Mouse (Mus musculus) effector memory CD4-positive, alpha-beta T cell, adult 7 months (primary cell): Measurements from ENCODE around the gene U2af1l4. TPM values are rescaled to one million over a fixed set of nuclear protein-coding genes. Genes with fewer than 3 reads are reported as not detected.

ENCODE experiments used
- polyA plus RNA-seq: library from polyadenylated mRNA; unstranded; fragments of 100-300 nt; shearing (Covaris generic); gene quantifications from one replicate; pipeline ENCODE4 v1.2.1, GENCODE M21; 2017

Gene U2af1l4
- polyA plus RNA-seq = 90.7 TPM

DNA sequence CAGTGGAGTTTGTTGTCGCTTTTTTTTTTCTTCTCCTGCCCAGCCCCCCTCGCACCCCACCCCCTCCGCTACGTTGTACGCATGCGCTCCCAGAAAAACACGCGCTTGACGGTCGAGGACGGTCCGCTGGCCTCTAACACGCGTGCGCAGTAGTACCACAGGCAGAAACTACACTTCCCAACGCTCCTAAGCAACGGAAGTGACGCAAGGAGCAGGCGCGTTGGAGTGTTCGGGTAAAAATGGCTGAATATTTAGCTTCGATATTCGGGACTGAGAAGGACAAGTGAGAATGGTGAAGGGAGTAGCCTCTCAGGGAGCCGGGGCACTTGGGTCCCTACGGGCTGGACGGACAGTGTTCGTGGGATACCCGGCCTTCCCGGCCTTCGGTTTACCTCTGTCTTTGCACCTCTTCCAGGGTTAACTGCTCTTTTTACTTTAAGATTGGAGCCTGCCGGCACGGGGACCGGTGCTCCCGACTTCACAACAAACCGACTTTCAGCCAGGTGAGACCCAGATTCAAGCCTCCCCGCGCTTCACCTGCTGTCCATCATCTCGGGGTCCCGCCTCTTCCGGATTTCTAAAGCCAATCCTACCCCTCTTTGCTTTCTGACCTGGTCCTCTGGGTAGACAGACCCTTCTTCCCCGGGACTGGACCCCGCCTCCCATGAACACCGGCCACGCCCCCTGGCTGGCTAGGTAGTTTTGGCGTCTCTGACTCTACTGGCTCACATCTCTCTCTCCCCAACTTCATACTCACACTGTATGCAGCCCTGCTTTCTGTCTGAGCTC, at the start of gene U2af1l4, which contains the start of the genes Gm49396 and Psenen:
U2af1l4 (plus strand) TSS at position 185 of the 789 bp plus-strand sequence.
Gm49396 (plus strand) TSS at position 228 of the 789 bp plus-strand sequence.
Psenen (minus strand) TSS at position 511 of the 789 bp plus-strand sequence.

DNA sequence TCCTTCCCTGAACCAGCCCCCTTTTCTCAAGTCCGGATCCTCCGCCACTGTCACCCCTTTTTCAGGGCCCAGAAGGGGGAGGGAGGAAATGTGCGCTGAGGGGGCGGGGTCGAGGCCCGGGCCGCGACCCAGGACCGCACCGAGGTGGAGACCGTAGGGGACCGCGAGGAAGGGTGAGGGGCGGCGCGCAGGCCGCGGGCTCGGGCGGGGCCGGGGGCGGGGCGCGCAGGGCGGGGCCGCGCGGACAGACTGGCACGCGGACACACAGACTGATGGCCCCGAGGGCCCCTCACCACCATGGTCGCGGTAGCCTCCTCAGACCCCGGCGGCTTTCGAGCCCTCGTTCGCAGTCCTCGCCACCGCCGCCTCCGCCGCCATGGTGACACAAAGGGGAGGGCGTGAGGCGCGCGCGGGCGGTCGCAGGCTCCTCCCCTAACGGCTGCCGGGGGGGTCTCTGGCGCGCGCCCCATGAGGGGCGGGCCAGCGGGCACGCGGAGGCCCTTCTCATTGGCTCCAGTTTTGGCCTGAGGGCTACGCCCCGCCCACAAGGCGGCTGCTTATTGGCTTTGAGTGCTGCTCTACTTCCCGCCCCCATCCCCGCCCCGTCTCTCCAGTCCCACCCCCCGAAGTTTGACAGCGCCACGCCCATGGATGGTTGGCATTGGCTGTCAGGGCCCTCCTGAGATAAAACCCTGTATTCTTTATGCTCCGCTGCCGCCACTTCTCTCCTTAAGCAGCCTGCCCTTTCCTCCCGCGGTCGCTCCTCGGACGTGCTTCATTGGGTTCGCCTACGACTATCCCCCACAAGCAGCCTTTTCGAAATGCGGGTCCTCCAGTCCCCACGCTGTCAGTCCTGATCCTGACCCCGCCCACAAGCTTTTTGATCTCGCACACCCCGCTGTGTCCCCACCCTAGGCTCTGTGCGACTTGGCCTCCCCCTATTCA, 28.2 kb upstream of the U2af1l4 start, which contains the start of gene Arhgap33:
Arhgap33 (minus strand) TSS at position 428 of the 945 bp plus-strand sequence.

DNA sequence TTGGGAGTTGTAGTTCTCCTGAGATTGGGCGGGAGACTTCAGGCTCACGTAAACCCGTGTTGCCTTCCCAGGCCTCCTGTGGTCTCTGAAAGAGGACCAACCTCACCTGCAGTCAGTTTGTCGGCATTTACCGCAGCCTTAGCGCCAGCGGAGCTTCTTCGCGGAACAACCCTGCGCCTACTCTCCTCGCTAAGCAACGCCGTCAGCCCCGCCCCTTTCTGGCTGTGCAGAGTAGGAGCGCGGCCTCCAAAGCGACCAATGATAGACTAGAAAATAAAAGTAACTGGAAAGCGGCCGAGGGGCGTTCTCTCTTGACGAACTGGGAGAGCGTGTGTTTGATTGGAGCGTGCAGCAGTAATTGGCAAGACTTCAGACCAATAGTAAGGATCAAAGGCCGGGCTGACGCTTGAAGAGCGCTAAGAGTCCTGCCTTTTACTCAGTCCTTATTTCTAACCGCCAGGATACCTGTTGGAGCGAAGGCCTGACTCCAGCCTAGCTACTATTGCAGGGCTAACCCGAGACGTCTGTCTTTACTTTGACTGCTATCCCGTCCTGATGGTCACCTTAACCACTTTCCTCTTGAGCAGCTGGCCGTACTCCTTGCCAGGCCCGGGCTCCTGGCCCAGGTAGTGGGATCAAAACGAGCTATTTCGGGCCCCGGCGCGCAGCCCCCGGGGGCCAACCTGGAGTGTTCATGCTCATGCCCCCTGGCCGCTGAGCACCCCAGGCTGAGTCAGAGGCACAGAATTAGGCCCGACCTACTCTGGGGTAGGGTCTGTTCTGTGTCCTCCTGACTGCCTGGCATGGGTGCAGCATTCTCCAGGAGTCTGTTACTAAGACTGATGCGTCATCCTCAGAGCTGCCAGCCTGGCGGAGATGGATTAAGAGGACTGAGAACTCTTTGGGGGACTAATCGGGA, 10.7 kb upstream of the U2af1l4 start, which contains the start of the genes Hspb6 and Proser3:
Hspb6 (plus strand) TSS at position 77 of the 919 bp plus-strand sequence.
Proser3 (minus strand) TSS at position 198 of the 919 bp plus-strand sequence.

DNA sequence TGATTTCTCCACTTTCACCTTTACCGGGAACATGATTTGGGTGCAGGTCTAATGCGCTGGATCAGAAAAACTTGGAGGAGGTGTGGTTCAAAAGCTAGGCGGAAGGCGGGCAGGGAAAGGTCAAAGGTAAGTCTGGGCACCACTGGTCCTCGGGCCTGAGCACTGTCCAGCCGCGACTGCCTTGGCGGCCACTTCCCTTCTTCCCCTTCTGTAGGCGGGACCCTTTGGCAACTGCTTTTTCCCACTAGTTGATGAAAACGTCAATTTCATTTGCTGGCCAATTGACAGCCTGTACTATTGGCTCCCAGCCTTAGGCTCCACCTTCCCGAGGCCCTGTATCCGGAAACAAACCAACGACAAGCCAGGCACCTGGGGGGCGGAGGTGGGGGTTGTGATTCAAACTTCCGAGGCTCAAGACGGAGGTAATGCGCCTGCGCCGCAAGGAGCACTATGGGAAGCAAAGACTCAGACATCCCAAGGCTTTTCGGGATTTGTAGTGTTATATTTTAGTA, 3.6 kb upstream of the U2af1l4 start, which contains the start of gene Lin37:
Lin37 (minus strand) TSS at position 396 of the 512 bp plus-strand sequence.

DNA sequence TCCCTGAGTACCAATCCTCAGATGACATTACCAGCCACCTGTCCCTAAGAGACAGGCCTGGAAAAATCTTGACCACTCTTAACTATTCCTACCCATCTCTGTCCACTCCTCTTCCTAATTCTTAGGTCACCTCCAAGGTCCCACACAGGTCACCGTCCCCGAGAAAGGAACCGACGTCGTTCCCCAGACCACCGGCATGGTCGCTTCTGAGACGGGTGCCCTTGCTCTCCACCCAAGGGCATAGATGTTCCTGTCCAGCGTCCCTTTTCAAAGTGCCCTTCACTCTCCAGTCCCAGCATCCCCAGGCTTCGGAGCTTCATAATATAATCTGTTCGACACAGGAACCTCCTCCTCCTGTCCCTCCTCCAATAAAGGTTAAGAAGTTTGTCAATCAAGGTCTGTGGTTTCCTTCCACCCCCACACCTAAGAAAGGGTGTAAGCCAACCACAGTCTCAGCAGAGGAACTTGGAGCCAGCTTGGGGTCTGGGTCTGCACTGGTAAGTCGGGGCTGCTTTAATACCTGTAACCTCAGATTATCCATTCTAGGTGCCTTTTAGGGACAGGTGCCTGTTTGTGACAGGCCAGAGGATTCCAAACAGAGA, 2.0 kb downstream of the U2af1l4 start, which contains the start of gene Igflr1:
Igflr1 (plus strand) TSS at position 458 of the 602 bp plus-strand sequence.

DNA sequence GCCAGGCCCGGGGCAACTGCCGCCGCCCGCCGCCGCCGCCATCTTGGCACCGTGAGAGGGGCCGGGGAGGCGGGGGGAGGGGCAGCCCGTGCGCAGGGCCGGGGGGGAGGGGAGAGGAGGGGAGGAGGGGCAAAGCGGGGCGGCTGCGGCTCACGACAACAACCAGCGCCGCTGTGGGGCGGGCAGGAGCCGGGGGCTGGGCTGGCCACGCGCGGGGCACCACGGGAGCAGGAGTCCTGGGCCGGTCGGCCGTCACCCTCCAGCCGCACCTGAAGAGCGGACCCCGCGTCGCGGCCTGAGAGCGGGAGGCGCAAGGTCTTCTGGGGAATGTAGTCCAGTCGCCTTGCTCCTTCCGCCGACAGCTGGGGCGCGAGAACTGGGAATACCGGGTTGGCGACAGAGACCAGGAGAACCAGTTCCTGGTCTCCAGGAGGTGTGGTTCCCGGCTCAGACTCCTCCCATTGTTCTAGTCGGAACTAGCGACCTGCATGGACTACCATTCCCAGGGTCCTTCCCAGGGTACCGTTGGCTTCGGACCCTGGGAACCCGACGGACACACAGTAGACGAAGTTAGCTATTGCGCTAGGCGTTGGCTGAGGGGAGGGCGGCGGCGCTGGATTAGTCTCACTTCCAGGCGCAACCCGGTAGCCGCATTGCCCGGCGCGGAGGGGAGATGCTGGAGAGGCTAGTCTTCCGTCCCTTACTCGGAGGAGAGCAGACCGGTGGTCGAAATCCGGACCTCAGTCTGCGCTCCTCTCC, 25.8 kb downstream of the U2af1l4 start, which contains the start of gene Kmt2b:
Kmt2b (minus strand) TSS at position 51 of the 759 bp plus-strand sequence.

DNA sequence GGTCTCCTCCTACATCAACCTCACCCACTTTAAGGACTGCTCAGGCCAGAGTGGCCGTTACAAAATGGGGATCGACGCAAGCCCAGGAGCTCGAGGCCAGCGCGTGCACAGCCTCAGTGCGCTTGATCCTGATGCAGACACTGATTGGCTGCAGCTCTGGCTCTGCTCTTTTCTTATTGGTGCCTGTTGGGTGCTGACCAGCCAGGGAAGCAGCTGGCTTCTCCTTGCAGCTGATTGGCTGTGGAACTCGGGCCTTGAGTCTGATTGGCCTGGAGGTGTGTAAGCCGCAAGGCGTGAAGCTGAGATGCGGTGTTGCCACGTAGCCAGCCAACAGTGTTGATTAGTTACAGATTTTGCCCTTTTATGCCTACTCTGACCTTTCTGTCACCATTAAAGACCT, 35.7 kb downstream of the U2af1l4 start, which contains the start of gene Zbtb32:
Zbtb32 (minus strand) TSS at position 124 of the 400 bp plus-strand sequence.

DNA sequence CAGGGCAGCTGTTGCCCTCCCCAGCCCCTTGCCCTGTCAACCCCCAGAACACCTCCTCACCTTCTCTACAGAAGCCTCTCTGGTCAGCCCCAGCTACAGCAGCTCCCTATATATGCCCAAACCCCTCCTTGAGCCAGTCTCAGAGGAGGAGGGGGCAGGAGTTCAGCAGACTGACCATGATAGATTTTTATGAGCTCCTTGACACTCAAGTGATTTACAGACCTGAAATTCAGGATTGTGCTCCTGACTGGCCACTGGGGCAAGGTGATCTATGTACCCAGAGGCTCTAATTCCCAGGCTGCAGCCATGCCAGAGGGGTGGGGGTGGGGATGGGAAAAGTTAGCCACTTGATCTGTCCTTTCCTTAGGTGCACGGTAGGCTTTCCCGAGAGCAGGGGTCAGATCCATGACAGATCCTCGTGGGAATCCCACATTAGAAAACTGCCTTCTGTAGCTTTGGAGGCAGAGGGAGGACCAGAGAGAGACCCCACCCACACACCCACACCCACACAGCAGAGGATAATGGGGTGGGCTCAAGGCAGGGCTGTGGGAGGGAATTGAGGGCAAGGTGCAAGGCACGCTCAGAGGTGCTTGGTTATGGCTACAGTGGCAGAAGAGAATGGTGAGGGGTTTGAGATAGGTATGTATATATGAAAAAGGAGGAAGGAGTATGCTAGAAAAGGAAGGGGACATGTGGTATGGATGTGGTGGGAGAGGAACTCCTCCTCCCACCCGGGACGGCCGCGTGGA, 49.7 kb downstream of the U2af1l4 start, which contains the start of gene Upk1a:
Upk1a (minus strand) TSS at position 194 of the 749 bp plus-strand sequence.

Other genes with a start within 250 kb of the U2af1l4 start
- 2.6 TPM for gene Syne4, start 248.5 kb upstream of the U2af1l4 start, polyA plus RNA-seq
- not detected for gene E130208F15Rik, start 241.6 kb upstream of the U2af1l4 start, polyA plus RNA-seq
- gene Sdhaf1, start 239.4 kb upstream of the U2af1l4 start, polyA plus RNA-seq = 16.2 TPM
- gene Lrfn3, start 200.5 kb upstream of the U2af1l4 start, polyA plus RNA-seq = not detected
- gene Tyrobp, start 149.5 kb upstream of the U2af1l4 start, polyA plus RNA-seq = not detected
- 749 TPM for gene Hcst, start 143.4 kb upstream of the U2af1l4 start, polyA plus RNA-seq
- 888 TPM for gene Nfkbid, start 141.6 kb upstream of the U2af1l4 start, polyA plus RNA-seq
- gene Aplp1, start 117.8 kb upstream of the U2af1l4 start, polyA plus RNA-seq = 24.5 TPM
- not detected for gene Kirrel2, start 105.6 kb upstream of the U2af1l4 start, polyA plus RNA-seq
- gene Nphs1, start 105.0 kb upstream of the U2af1l4 start, polyA plus RNA-seq = 0.22 TPM
- not detected for gene Prodh2, start 69.7 kb upstream of the U2af1l4 start, polyA plus RNA-seq
- gene Arhgap33, start 28.2 kb upstream of the U2af1l4 start, polyA plus RNA-seq = 1.1 TPM
- gene Hspb6, start 11.1 kb upstream of the U2af1l4 start, polyA plus RNA-seq = 5.0 TPM
- 2.2 TPM for gene Proser3, start 11.0 kb upstream of the U2af1l4 start, polyA plus RNA-seq
- 49.3 TPM for gene Lin37, start 3.5 kb upstream of the U2af1l4 start, polyA plus RNA-seq
- gene Gm49396, start within 50 bp of the U2af1l4 start, polyA plus RNA-seq = 54.0 TPM
- 150 TPM for gene Psenen, start 326 bp downstream of the U2af1l4 start, polyA plus RNA-seq
- 67.5 TPM for gene Igflr1, start 2.1 kb downstream of the U2af1l4 start, polyA plus RNA-seq
- 11.1 TPM for gene Kmt2b, start 25.4 kb downstream of the U2af1l4 start, polyA plus RNA-seq
- gene Zbtb32, start 35.6 kb downstream of the U2af1l4 start, polyA plus RNA-seq = 16.9 TPM
- 0.62 TPM for gene Upk1a, start 49.5 kb downstream of the U2af1l4 start, polyA plus RNA-seq
- 445 TPM for gene Cox6b1, start 62.9 kb downstream of the U2af1l4 start, polyA plus RNA-seq
- not detected for gene Etv2, start 72.6 kb downstream of the U2af1l4 start, polyA plus RNA-seq
- 238 TPM for gene Rbm42, start 87.0 kb downstream of the U2af1l4 start, polyA plus RNA-seq
- gene Haus5, start 101.7 kb downstream of the U2af1l4 start, polyA plus RNA-seq = 47.1 TPM
- gene Pmis2, start 108.3 kb downstream of the U2af1l4 start, polyA plus RNA-seq = not detected
- not detected for gene 2200002J24Rik, start 135.6 kb downstream of the U2af1l4 start, polyA plus RNA-seq
- gene Atp4a, start 148.9 kb downstream of the U2af1l4 start, polyA plus RNA-seq = not detected
- gene Tmem147, start 166.2 kb downstream of the U2af1l4 start, polyA plus RNA-seq = 66.4 TPM
- gene Gapdhs, start 180.4 kb downstream of the U2af1l4 start, polyA plus RNA-seq = 1.1 TPM
- gene Sbsn, start 188.2 kb downstream of the U2af1l4 start, polyA plus RNA-seq = 1.2 TPM
- not detected for gene Dmkn, start 200.5 kb downstream of the U2af1l4 start, polyA plus RNA-seq
- gene Krtdap, start 224.6 kb downstream of the U2af1l4 start, polyA plus RNA-seq = not detected